ENCODE assay signal across 10 mouse cellular contexts in genomic region chr4:28300018-28300440, GRCm38 (mm10).
DNase-seq lines count a peak whose midpoint lies in the region; ATAC-seq and TF ChIP-seq lines count a peak whose summit lies in the region.
"Had no signal": no experiment of that assay in that cellular context is flagged by ENCODE, and none has a peak within 500 bp of the region (broad histone marks: within the 10 kb centered on the region; RNA-seq: fewer than 3 reads in every experiment).

No protein-coding gene starts in this region.

- peak overlapping the region; percentile 37 for H3K4me2 ChIP-seq in forebrain, postnatal 0 days (ENCODE audit: low read depth)
- H3K4me2 ChIP-seq in midbrain, embryonic 16.5 days (ENCODE audit: low read length) = peak overlapping the region; percentile 42

- DNase-seq in cerebellum, postnatal 25 days = peak; percentile 2 to 6
- no peak for DNase-seq in cerebellum, adult 9-10 months
- DNase-seq in brain, embryonic 14.5 days (ENCODE audit: low read depth) = peak; percentile 88
- peak; percentile 54 for DNase-seq in forebrain, postnatal 0 days
- DNase-seq in gastrocnemius, adult 8-10 months (ENCODE audit: low spot score in 2 of 2) = no peak
- DNase-seq in adrenal gland, adult 8-10 months = no peak
- DNase-seq in spleen, postnatal 36 days (ENCODE audit: low spot score in 2 of 2) = no peak
- DNase-seq: cerebellum, adult 18-20 months had no signal

- H3K27me3 ChIP-seq in forebrain, postnatal 0 days (ENCODE audit: insufficient read depth, low read length) = no peaks in the 10 kb centered on the region
- H3K27me3 ChIP-seq in midbrain, embryonic 16.5 days (ENCODE audit: control insufficient read depth, insufficient read depth, low read depth, low read length) = no peaks in the 10 kb centered on the region

- H3K9me3 ChIP-seq in forebrain, postnatal 0 days (ENCODE audit: low read length) = no peaks in the 10 kb centered on the region
- no peaks in the 10 kb centered on the region for H3K9me3 ChIP-seq in midbrain, embryonic 16.5 days (replicated peaks; ENCODE audit: control insufficient read depth, low read length, poor library complexity, severe bottlenecking)

- no peak overlapping the region for H3K9ac ChIP-seq in forebrain, postnatal 0 days
- H3K9ac ChIP-seq in midbrain, embryonic 16.5 days (ENCODE audit: low read depth, low read length) = no peak overlapping the region; the same call in 1 of the 2 replicates

- H3K4me3 ChIP-seq in forebrain, postnatal 0 days (ENCODE audit: low read depth, low read length) = no peak overlapping the region
- peak overlapping the region; percentile 5; the same call in 1 of the 2 replicates for H3K4me3 ChIP-seq in midbrain, embryonic 16.5 days (ENCODE audit: low read depth, low read length)

- ATAC-seq in forebrain, postnatal 0 days = peak; percentile 34; the same call in 1 of the 2 replicates
- ATAC-seq in midbrain, embryonic 16.5 days = peak; percentile 81

- H3K4me1 ChIP-seq in forebrain, postnatal 0 days (ENCODE audit: insufficient read depth) = 0 out of 2 replicates have a peak, but pooled peaks cover 6% of the 10 kb centered on the region
- H3K4me1 ChIP-seq in midbrain, embryonic 16.5 days (ENCODE audit: control insufficient read depth, insufficient read depth, low read length) = no peaks in the 10 kb centered on the region

- TF ChIP-seq CTCF in brain, embryonic 14.5 days (IDR thresholded peaks at IDR 0.05; ENCODE audit: borderline replicate concordance, extremely low read depth, insufficient read depth, insufficient read length) = no peak
- TF ChIP-seq CTCF in forebrain, postnatal 0 days (IDR thresholded peaks at IDR 0.05; ENCODE audit: low read depth) = no peak

- H3K36me3 ChIP-seq in forebrain, postnatal 0 days (ENCODE audit: insufficient read depth) = no peaks in the 10 kb centered on the region
- no peaks in the 10 kb centered on the region for H3K36me3 ChIP-seq in midbrain, embryonic 16.5 days (ENCODE audit: control insufficient read depth, insufficient read depth, low read length)

- H3K27ac ChIP-seq in forebrain, postnatal 0 days (ENCODE audit: low read depth, low read length) = no peak overlapping the region
- H3K27ac ChIP-seq in midbrain, embryonic 16.5 days (ENCODE audit: low read length) = no peak overlapping the region
- H3K27ac ChIP-seq: stomach, postnatal 0 days had no signal

- WGBS in forebrain, postnatal 0 days = 4% methylated on average over 13 of the region's 13 CpGs
- 3% methylated on average over 13 of the region's 13 CpGs for WGBS in midbrain, embryonic 16.5 days

- TF ChIP-seq POLR2A in brain, embryonic 14.5 days (IDR thresholded peaks at IDR 0.05; ENCODE audit: borderline replicate concordance, extremely low read depth, insufficient read depth, insufficient read length, poor library complexity, severe bottlenecking) = no peak

Comparison
In these comparisons a context has a peak if more than half of its experiments do, and no peak if none do; other contexts are left out.
1. DNase-seq: peak in cerebellum, postnatal 25 days (2 of 2), brain, embryonic 14.5 days (single experiment) and forebrain, postnatal 0 days (single experiment); none in cerebellum, adult 9-10 months (single experiment), gastrocnemius, adult 8-10 months (0 of 2), adrenal gland, adult 8-10 months (single experiment) and spleen, postnatal 36 days (0 of 2).